Mouse (Mus musculus) forebrain, embryonic 14.5 days (tissue): ENCODE results near the gene Mta3. TPM values are rescaled to one million over a fixed set of nuclear protein-coding genes. Genes with fewer than 3 reads are reported as not detected.
"Not testable (repeated sequence)": the region's sequence is repeated elsewhere in the genome, so short reads cannot be mapped to it uniquely, and the experiment has no call there.

Source experiments
- ATAC-seq: fragments of 200-750 bp; cut with Nextera tagmentation; 2 replicates; pipeline ENCODE4 v1.8.0; 2017; ENCODE audit warnings: mild to moderate bottlenecking, moderate library complexity
- DNase-seq: peaks from one replicate; pipeline ENCODE4 v3.0.0-alpha.2; 2015; ENCODE audit warnings: low spot score
- H3K27ac ChIP-seq: fragments of 300-500 bp; sonication (generic); 2 replicates; pipeline ENCODE4 v1.5.1; 2014; ENCODE audit warnings: low read depth, mild to moderate bottlenecking, control low read depth, low read length, moderate library complexity
- H3K27me3 ChIP-seq: fragments of 300-500 bp; sonication (generic); replicated peaks from 2 replicates; pipeline ENCODE4 v1.6.1; 2014; ENCODE audit warnings: low read length, control low read depth, mixed read lengths; ENCODE audit not compliant: control insufficient read depth, insufficient read depth
- H3K36me3 ChIP-seq: fragments of 300-500 bp; sonication (generic); 2 replicates; pipeline ENCODE4 v1.6.1; 2014; ENCODE audit warnings: low read length, control low read depth; ENCODE audit not compliant: control insufficient read depth, insufficient read depth
- H3K4me1 ChIP-seq: fragments of 300-500 bp; sonication (generic); 2 replicates; pipeline ENCODE4 v1.6.1; 2014; ENCODE audit warnings: antibody characterized with exemption, low read length, control low read depth; ENCODE audit not compliant: control insufficient read depth, insufficient read depth
- H3K4me2 ChIP-seq: fragments of 300-500 bp; sonication (generic); 2 replicates; pipeline ENCODE4 v1.6.1; 2014; ENCODE audit warnings: mild to moderate bottlenecking, control low read depth, low read length
- H3K4me3 ChIP-seq: fragments of 300-500 bp; sonication (generic); 2 replicates; pipeline ENCODE4 v1.5.1; 2014; ENCODE audit warnings: low read depth, low read length, control low read depth
- H3K9ac ChIP-seq: fragments of 300-500 bp; sonication (generic); 2 replicates; pipeline ENCODE4 v1.6.1; 2014; ENCODE audit warnings: mild to moderate bottlenecking, low read length, control low read depth, moderate library complexity
- H3K9me3 ChIP-seq: fragments of 300-500 bp; sonication (generic); replicated peaks from 2 replicates; pipeline ENCODE4 v1.6.1; 2016; ENCODE audit warnings: low read length, control low read depth, mixed read lengths; ENCODE audit not compliant: control insufficient read depth
- WGBS: fragments of 180-500 bp; shearing (Covaris S2); extraction: QIAGEN DNeasy Blood & Tissue Kit; methylation state at CpG from one replicate; pipeline ENCODE4 v1.1.7; 2014; 5-methylcytosine and 5-hydroxymethylcytosine counted together
- polyA plus RNA-seq: library from polyadenylated mRNA; unstranded; fragments of >200 nt; fragmentation: Nextera tagmentation; extraction: Ambion mirVana; gene quantifications from 2 replicates; pipeline ENCODE4 v1.2.1, GENCODE M21; 2014

The Mta3 gene
- polyA plus RNA-seq, 1 experiment from 2014 or later = 26.5 TPM

GRCm38 (mm10) chr17:83860968-83861367 is 155.0 kb downstream of the Mta3 start:
- Histone ChIP-seq H3K4me2 (peak overlapping the region; percentile 79; the same call in 1 of the 2 replicates), H3K4me3 (peak overlapping the region; percentile 75)
- H3K9ac ChIP-seq, H3K27me3 ChIP-seq, H3K27ac ChIP-seq, ATAC-seq, H3K9me3 ChIP-seq, H3K4me1 ChIP-seq, H3K36me3 ChIP-seq, DNase-seq: not testable (repeated sequence)
- 59% methylated on average over 8 of the region's 8 CpGs for WGBS

GRCm38 (mm10) chr17:83861444-83862133 is 155.6 kb downstream of the Mta3 start:
- H3K27ac ChIP-seq = peak overlapping the region; percentile 84
- H3K4me3 ChIP-seq = peak overlapping the region; percentile 75
- H3K27me3 ChIP-seq = no peaks in the 10 kb centered on the region
- no peaks in the 10 kb centered on the region for H3K9me3 ChIP-seq
- peak overlapping the region; percentile 79 for H3K4me2 ChIP-seq
- H3K36me3 ChIP-seq = no peaks in the 10 kb centered on the region
- under 1% methylated on average over 62 of the region's 62 CpGs for WGBS
- ATAC-seq = peak; percentile 95
- peak; percentile 97 for DNase-seq
- H3K9ac ChIP-seq = peak overlapping the region; percentile 77
- H3K4me1 ChIP-seq = peaks cover 4% of the 10 kb centered on the region; the same call in 1 of the 2 replicates

- Histone ChIP-seq H3K36me3 (no peaks in the 10 kb centered on the region), H3K9me3 (no peaks in the 10 kb centered on the region), H3K27ac (peak overlapping the region; percentile 84), H3K4me2 (peak overlapping the region; percentile 79), H3K9ac (peak overlapping the region; percentile 77), H3K4me1 (peaks cover 4% of the 10 kb centered on the region; the same call in 1 of the 2 replicates), H3K27me3 (no peaks in the 10 kb centered on the region), H3K4me3 (peak overlapping the region; percentile 75)
- WGBS = under 1% methylated on average over 27 of the region's 27 CpGs
- DNase-seq (peak; percentile 63), ATAC-seq (peak; percentile 73)
Measured at GRCm38 (mm10) chr17:83862134-83862881, 156.3 kb downstream of the Mta3 start.

- H3K4me3 ChIP-seq = no peak overlapping the region
- H3K27ac ChIP-seq = no peak overlapping the region
- no peaks in the 10 kb centered on the region for H3K27me3 ChIP-seq
- DNase-seq = no peak
- no peak overlapping the region for H3K9ac ChIP-seq
- H3K36me3 ChIP-seq = no peaks in the 10 kb centered on the region
- peaks cover 4% of the 10 kb centered on the region; the same call in 1 of the 2 replicates for H3K4me1 ChIP-seq
- ATAC-seq = no peak
- WGBS = 75% methylated on average over 7 of the region's 7 CpGs
- H3K9me3 ChIP-seq = no peaks in the 10 kb centered on the region
- no peak overlapping the region for H3K4me2 ChIP-seq
Measured at GRCm38 (mm10) chr17:83865366-83865765, 159.4 kb downstream of the Mta3 start.

GRCm38 (mm10) chr17:83866582-83866981 is 160.6 kb downstream of the Mta3 start:
- H3K27ac ChIP-seq = no peak overlapping the region
- peak; percentile 72 for DNase-seq
- no peak for ATAC-seq
- H3K9ac ChIP-seq = no peak overlapping the region
- no peaks in the 10 kb centered on the region for H3K36me3 ChIP-seq
- no peaks in the 10 kb centered on the region for H3K9me3 ChIP-seq
- WGBS = 9% methylated on average over 10 of the region's 10 CpGs
- no peak overlapping the region for H3K4me2 ChIP-seq
- no peaks in the 10 kb centered on the region for H3K27me3 ChIP-seq
- H3K4me1 ChIP-seq = peaks cover 4% of the 10 kb centered on the region; the same call in 1 of the 2 replicates
- H3K4me3 ChIP-seq = no peak overlapping the region

DNA sequence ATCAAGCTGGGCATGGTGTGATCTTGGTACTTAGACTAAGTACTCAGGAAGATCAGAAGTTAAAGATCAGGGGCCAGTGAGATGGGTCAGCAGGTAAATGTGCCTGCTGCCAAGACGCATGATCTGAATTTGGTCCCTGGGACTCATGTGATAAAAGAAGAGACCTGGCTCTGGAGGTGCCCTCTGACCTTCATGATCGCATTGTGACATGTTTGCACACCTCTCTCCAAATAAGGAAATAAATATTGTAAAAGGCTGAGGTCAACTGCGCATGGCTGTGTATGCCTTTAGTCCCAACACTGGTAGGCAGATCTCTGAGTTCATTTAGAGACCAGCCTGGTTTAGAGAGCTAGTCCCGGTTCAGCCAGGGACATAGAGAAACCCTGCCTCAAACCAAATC is 164.4 kb downstream of the Mta3 start:
- WGBS = 93% methylated on average over 4 of the region's 4 CpGs
- Histone ChIP-seq H3K9me3 (no peaks in the 10 kb centered on the region), H3K27ac (no peak overlapping the region), H3K9ac (no peak overlapping the region), H3K4me1 (no peaks in the 10 kb centered on the region), H3K27me3 (no peaks in the 10 kb centered on the region), H3K4me2 (no peak overlapping the region), H3K4me3 (no peak overlapping the region), H3K36me3 (no peaks in the 10 kb centered on the region)
- no peak for DNase-seq
- ATAC-seq = no peak

Other genes starting within 250 kb of the Mta3 start
- 213 and 231 TPM in 2 replicates for gene Cox7a2l, start 188.8 kb upstream of the Mta3 start, polyA plus RNA-seq
- not detected in 2 replicates for gene Kcng3, start 74.3 kb upstream of the Mta3 start, polyA plus RNA-seq
- gene Haao, start 141.8 kb downstream of the Mta3 start, polyA plus RNA-seq = 0.53 TPM in 1 of 2 replicates, not detected in the other